Mouse (Mus musculus) midbrain, postnatal 0 days (tissue): ENCODE measurements around the gene Lrrc8d. TPM values are rescaled to one million over a fixed set of nuclear protein-coding genes. Genes with fewer than 3 reads are reported as not detected.
A peak's percentile ranks its signal among the peaks of the same experiment; 100 is the strongest.

Experiments used
- ATAC-seq: fragments of 200-750 bp; cut with Nextera tagmentation; 2 replicates; pipeline ENCODE4 v1.8.0; 2017; ENCODE audit warnings: moderate number of reproducible peaks, mild to moderate bottlenecking, moderate TSS enrichment, moderate library complexity; ENCODE audit not compliant: low FRiP score
- DNase-seq: peaks from one replicate; pipeline ENCODE4 v3.0.0-alpha.2; 2015; ENCODE audit warnings: low spot score
- H3K27ac ChIP-seq: fragments of 300-500 bp; sonication (generic); 2 replicates; pipeline ENCODE4 v1.5.1; 2014; ENCODE audit warnings: low read depth, mild to moderate bottlenecking, low read length, mixed read lengths
- H3K27me3 ChIP-seq: fragments of 300-500 bp; sonication (generic); 2 replicates; pipeline ENCODE4 v1.6.1; 2014; ENCODE audit warnings: low read length, control low read depth, mixed read lengths; ENCODE audit not compliant: insufficient read depth
- H3K36me3 ChIP-seq: fragments of 300-500 bp; sonication (generic); 2 replicates; pipeline ENCODE4 v1.6.1; 2014; ENCODE audit warnings: low read length, control low read depth, mixed read lengths; ENCODE audit not compliant: insufficient read depth
- H3K4me1 ChIP-seq: fragments of 300-500 bp; sonication (generic); 2 replicates; pipeline ENCODE4 v1.6.1; 2014; ENCODE audit warnings: mild to moderate bottlenecking, control low read depth, antibody characterized with exemption, low read length, mixed read lengths; ENCODE audit not compliant: insufficient read depth
- H3K4me2 ChIP-seq: fragments of 300-500 bp; sonication (generic); 2 replicates; pipeline ENCODE4 v1.6.1; 2014; ENCODE audit warnings: low read depth, mild to moderate bottlenecking, low read length, mixed read lengths; ENCODE audit not compliant: poor library complexity, severe bottlenecking
- H3K4me3 ChIP-seq: fragments of 300-500 bp; sonication (generic); 2 replicates; pipeline ENCODE4 v1.5.1; 2014; ENCODE audit warnings: low read depth, mild to moderate bottlenecking, low read length, moderate library complexity
- H3K9ac ChIP-seq: fragments of 300-500 bp; sonication (generic); replicated peaks from 2 replicates; pipeline ENCODE4 v1.6.1; 2014; ENCODE audit warnings: mild to moderate bottlenecking, low read length, moderate library complexity, mixed read lengths; ENCODE audit not compliant: poor library complexity, severe bottlenecking
- H3K9me3 ChIP-seq: fragments of 300-500 bp; sonication (generic); 2 replicates; pipeline ENCODE4 v1.6.1; 2016; ENCODE audit warnings: low read length, control low read depth
- CTCF ChIP-seq: IDR thresholded peaks from 2 replicates; pipeline ENCODE4 v1.5.1; 2016; ENCODE audit warnings: antibody characterized with exemption, mild to moderate bottlenecking
- WGBS: fragments of 180-500 bp; shearing (Covaris S2); extraction: QIAGEN DNeasy Blood & Tissue Kit; methylation state at CpG from one replicate; pipeline ENCODE4 v1.1.7; 2014; 5-methylcytosine and 5-hydroxymethylcytosine counted together
- polyA plus RNA-seq: library from polyadenylated mRNA; unstranded; fragments of >200 nt; fragmentation: Nextera tagmentation; extraction: Ambion mirVana; gene quantifications from 2 replicates; pipeline ENCODE4 v1.2.1, GENCODE M21; 2015
- total RNA-seq: library from RNA; depleted of rRNA; stranded (reverse); fragments of >200 nt; gene quantifications from 2 replicates; pipeline ENCODE4 v1.2.3, GENCODE M21; 2014

The Lrrc8d gene
- total and polyA plus RNA-seq, 2 experiments from 2014 or later, result 18.5 to 30.4 TPM

- Histone ChIP-seq H3K4me2 (peak overlapping the region; percentile 21), H3K27ac (no peak overlapping the region), H3K9ac (no peak overlapping the region), H3K4me3 (no peak overlapping the region), H3K9me3 (no peaks in the 10 kb centered on the region), H3K36me3 (no peaks in the 10 kb centered on the region), H3K27me3 (no peaks in the 10 kb centered on the region), H3K4me1 (peaks cover 11% of the 10 kb centered on the region; the same call in 1 of the 2 replicates)
- WGBS, result 16% methylated on average over 11 of the region's 11 CpGs
- DNase-seq, result peak; percentile 73
- TF ChIP-seq CTCF, result no peak
- ATAC-seq, result no peak
Observed at GRCm38 (mm10) chr5:105761848-105762482, 62.2 kb downstream of the Lrrc8d start.

DNA sequence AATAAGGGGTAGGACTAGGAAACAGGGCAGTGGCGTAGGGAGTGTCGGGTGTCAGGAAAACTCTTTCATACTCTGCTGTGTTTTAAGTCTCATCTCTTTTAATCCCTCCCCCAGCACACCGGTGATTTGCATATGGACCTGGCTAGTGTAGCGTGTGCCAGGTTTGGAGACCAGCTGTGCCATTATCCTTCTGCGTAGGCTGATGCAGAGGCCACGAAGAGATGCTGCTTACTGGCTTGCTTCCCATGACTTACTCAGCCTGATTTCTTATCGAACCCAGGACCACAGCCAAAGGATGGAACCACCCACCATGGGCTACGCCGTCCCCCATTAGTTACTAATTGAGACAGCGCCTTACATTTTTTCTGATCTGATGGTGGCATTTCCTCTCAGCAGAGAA lies 64.6 kb downstream of the Lrrc8d start:
- Histone ChIP-seq H3K27ac (no peak overlapping the region), H3K9me3 (no peaks in the 10 kb centered on the region), H3K27me3 (no peaks in the 10 kb centered on the region), H3K4me3 (no peak overlapping the region), H3K4me1 (peaks cover 11% of the 10 kb centered on the region; the same call in 1 of the 2 replicates), H3K36me3 (no peaks in the 10 kb centered on the region), H3K4me2 (no peak overlapping the region), H3K9ac (no peak overlapping the region)
- WGBS, result 72% methylated on average over 10 of the region's 10 CpGs
- TF ChIP-seq CTCF, result no peak
- ATAC-seq, result no peak
- DNase-seq, result no peak

- WGBS, result 85% methylated on average over 4 of the region's 5 CpGs
Observed at GRCm38 (mm10) chr5:105765386-105765785, 65.6 kb downstream of the Lrrc8d start.

GRCm38 (mm10) chr5:105776368-105776767 lies 76.6 kb downstream of the Lrrc8d start:
- Histone ChIP-seq H3K4me2 (no peak overlapping the region), H3K36me3 (no peaks in the 10 kb centered on the region), H3K9me3 (no peaks in the 10 kb centered on the region), H3K9ac (no peak overlapping the region), H3K4me3 (no peak overlapping the region), H3K27ac (peak overlapping the region; percentile 68), H3K4me1 (no peaks in the 10 kb centered on the region), H3K27me3 (no peaks in the 10 kb centered on the region)
- 66% methylated on average over 5 of the region's 5 CpGs for WGBS
- no peak for DNase-seq
- peak; percentile 41; the same call in 1 of the 2 replicates for ATAC-seq
- no peak for TF ChIP-seq CTCF

More at GRCm38 (mm10) chr5:105765386-105765785, 65.6 kb downstream of the Lrrc8d start:
- Histone ChIP-seq H3K9ac (no peak overlapping the region), H3K4me3 (no peak overlapping the region), H3K4me1 (peaks cover 11% of the 10 kb centered on the region; the same call in 1 of the 2 replicates), H3K4me2 (no peak overlapping the region), H3K27ac (no peak overlapping the region), H3K36me3 (no peaks in the 10 kb centered on the region), H3K27me3 (no peaks in the 10 kb centered on the region), H3K9me3 (no peaks in the 10 kb centered on the region)
- TF ChIP-seq CTCF, result no peak
- ATAC-seq (no peak), DNase-seq (no peak)

GRCm38 (mm10) chr5:105776978-105777593 lies 77.3 kb downstream of the Lrrc8d start:
- no peaks in the 10 kb centered on the region for H3K36me3 ChIP-seq
- WGBS, result 34% methylated on average over 12 of the region's 12 CpGs
- H3K4me2 ChIP-seq, result no peak overlapping the region
- no peak for TF ChIP-seq CTCF
- H3K9ac ChIP-seq, result no peak overlapping the region
- no peaks in the 10 kb centered on the region for H3K27me3 ChIP-seq
- H3K4me3 ChIP-seq, result no peak overlapping the region
- no peaks in the 10 kb centered on the region for H3K4me1 ChIP-seq
- no peak for DNase-seq
- H3K9me3 ChIP-seq, result no peaks in the 10 kb centered on the region
- no peak for ATAC-seq
- peak overlapping the region; percentile 68 for H3K27ac ChIP-seq

DNA sequence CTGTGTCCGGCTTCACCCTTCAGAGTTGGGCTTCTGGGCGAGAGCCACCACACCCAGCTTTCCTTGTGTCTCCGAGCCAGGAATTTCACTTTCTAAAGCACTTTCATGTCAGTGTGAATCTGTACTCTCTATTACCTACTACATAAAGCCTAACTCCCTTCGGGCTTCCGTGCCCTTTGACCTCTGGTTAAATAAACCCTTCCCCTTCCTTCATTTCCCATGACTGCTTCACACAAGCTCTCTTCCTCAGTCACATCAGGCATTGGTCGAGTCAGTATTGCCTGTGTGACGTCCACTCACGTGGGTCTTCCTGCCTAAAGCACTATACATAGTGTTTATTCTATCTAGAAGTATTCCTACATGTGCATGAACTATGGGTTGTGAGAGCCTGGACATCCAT lies 77.9 kb downstream of the Lrrc8d start:
- no peaks in the 10 kb centered on the region for H3K4me1 ChIP-seq
- no peak overlapping the region for H3K9ac ChIP-seq
- H3K27ac ChIP-seq, result no peak overlapping the region
- DNase-seq, result no peak
- ATAC-seq, result no peak
- no peaks in the 10 kb centered on the region for H3K27me3 ChIP-seq
- WGBS, result 57% methylated on average over 8 of the region's 8 CpGs
- no peak for TF ChIP-seq CTCF
- no peaks in the 10 kb centered on the region for H3K36me3 ChIP-seq
- no peaks in the 10 kb centered on the region for H3K9me3 ChIP-seq
- H3K4me3 ChIP-seq, result no peak overlapping the region
- H3K4me2 ChIP-seq, result no peak overlapping the region
